Mouse (Mus musculus): ENCODE data around the gene Nog.

DNA sequence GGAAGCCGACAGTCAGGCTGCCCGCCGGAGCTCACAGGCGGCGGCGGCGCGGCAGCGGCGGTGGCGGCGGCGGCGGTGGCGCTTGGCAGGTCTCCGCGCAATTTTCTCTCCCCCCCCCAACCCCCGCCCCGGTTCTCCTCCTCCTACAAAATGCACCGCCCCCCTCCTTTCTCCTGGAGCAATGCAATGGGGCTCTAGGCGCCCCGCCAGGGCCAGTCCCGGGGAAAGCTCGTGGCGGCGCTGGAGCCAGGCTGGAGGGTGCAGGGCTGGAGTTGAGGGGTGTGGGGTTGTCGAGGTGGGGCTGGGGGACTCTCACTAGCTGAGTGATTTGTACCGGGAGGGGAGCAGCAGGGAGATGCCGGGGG lies 666 bp upstream of the Nog start:
- no peak for TF ChIP-seq GATA1 (IDR thresholded peaks at IDR 0.05; ENCODE audit: borderline replicate concordance, low read length)
- no peak for TF ChIP-seq CTCF (IDR thresholded peaks at IDR 0.05; ENCODE audit: low read depth, low read length)
- no peak for TF ChIP-seq TAL1 (conservative IDR thresholded peaks at IDR 0.05; ENCODE audit: low read depth, low read length)
- TF ChIP-seq POLR2AphosphoS5 (IDR thresholded peaks at IDR 0.05; ENCODE audit: insufficient replicate concordance, low read depth, low read length) = no peak
- no peak for TF ChIP-seq GATA2 (IDR thresholded peaks at IDR 0.05; ENCODE audit: borderline replicate concordance, low read depth, low read length)
